Mouse (Mus musculus): Measurements from ENCODE around the gene Mtx3. TPM values are rescaled to one million over a fixed set of nuclear protein-coding genes. Genes with fewer than 3 reads are reported as not detected.
"Not testable (repeated sequence)": the region's sequence is repeated elsewhere in the genome, so short reads cannot be mapped to it uniquely, and the experiment has no call there.

Mtx3 gene
- 10 to 100 TPM; 28.3 to 31.3 TPM for total RNA-seq (2021)
- long read RNA-seq, partial matches to known transcripts: 6 of 6 reads
- long read RNA-seq, other reads (novel, unspliced or antisense): 0 of 6 reads

- peak; percentile 75 to 88 for DNase-seq (ENCODE audit: low spot score in 2 of 2)
These were observed at the start of gene Mtx3 for GRCm38 (mm10) chr13:92844586-92845221. Gene Mtx3, plus strand, starts transcription at chr13:92844760.

GRCm38 (mm10) chr13:92798830-92799229, 45.7 kb upstream of the Mtx3 start:
- no peak for DNase-seq (ENCODE audit: low spot score in 2 of 2)

- no peak for DNase-seq (ENCODE audit: low spot score in 2 of 2)
These were observed 45.1 kb upstream of the Mtx3 start for GRCm38 (mm10) chr13:92799306-92799925.

GRCm38 (mm10) chr13:92806785-92807184, 37.8 kb upstream of the Mtx3 start:
- DNase-seq (ENCODE audit: low spot score in 2 of 2): no peak

GRCm38 (mm10) chr13:92807849-92808248, 36.7 kb upstream of the Mtx3 start:
- no peak for DNase-seq (ENCODE audit: low spot score in 2 of 2)

GRCm38 (mm10) chr13:92810592-92810991, 34.0 kb upstream of the Mtx3 start:
- not testable (repeated sequence) for DNase-seq (ENCODE audit: low spot score in 2 of 2)

- DNase-seq (ENCODE audit: low spot score in 2 of 2): no peak
These were observed 28.2 kb upstream of the Mtx3 start for GRCm38 (mm10) chr13:92816329-92816728.

- no peak for DNase-seq (ENCODE audit: low spot score in 2 of 2)
These were observed 27.2 kb upstream of the Mtx3 start for GRCm38 (mm10) chr13:92817357-92817756.

GRCm38 (mm10) chr13:92828820-92829219, 15.7 kb upstream of the Mtx3 start:
- peak in 1 of 2 experiments; percentile 36 for DNase-seq (ENCODE audit: low spot score in 2 of 2)

GRCm38 (mm10) chr13:92833162-92833561, 11.4 kb upstream of the Mtx3 start:
- no peak for DNase-seq (ENCODE audit: low spot score in 2 of 2)

- DNase-seq (ENCODE audit: low spot score in 2 of 2): no peak
These were observed 1.9 kb downstream of the Mtx3 start for GRCm38 (mm10) chr13:92846438-92846837.

GRCm38 (mm10) chr13:92847336-92847735, 2.8 kb downstream of the Mtx3 start:
- no peak for DNase-seq (ENCODE audit: low spot score in 2 of 2)

GRCm38 (mm10) chr13:92848002-92848401, 3.4 kb downstream of the Mtx3 start:
- no peak for DNase-seq (ENCODE audit: low spot score in 2 of 2)

- DNase-seq (ENCODE audit: low spot score in 2 of 2): no peak
These were observed 11.3 kb downstream of the Mtx3 start for GRCm38 (mm10) chr13:92855901-92856300.

- no peak for DNase-seq (ENCODE audit: low spot score in 2 of 2)
These were observed 14.2 kb downstream of the Mtx3 start for GRCm38 (mm10) chr13:92858808-92859207.

GRCm38 (mm10) chr13:92859959-92860358, 15.4 kb downstream of the Mtx3 start:
- no peak for DNase-seq (ENCODE audit: low spot score in 2 of 2)

- DNase-seq (ENCODE audit: low spot score in 2 of 2): no peak
These were observed 20.8 kb downstream of the Mtx3 start for GRCm38 (mm10) chr13:92865358-92865757.

- DNase-seq (ENCODE audit: low spot score in 2 of 2): no peak
These were observed 22.1 kb downstream of the Mtx3 start for GRCm38 (mm10) chr13:92866680-92867079.

GRCm38 (mm10) chr13:92879514-92879913, 35.0 kb downstream of the Mtx3 start:
- DNase-seq (ENCODE audit: low spot score in 2 of 2): no peak

- no peak for DNase-seq (ENCODE audit: low spot score in 2 of 2)
These were observed 35.4 kb downstream of the Mtx3 start for GRCm38 (mm10) chr13:92879933-92880332.

GRCm38 (mm10) chr13:92880589-92880988, 36.0 kb downstream of the Mtx3 start:
- no peak for DNase-seq (ENCODE audit: low spot score in 2 of 2)

- DNase-seq (ENCODE audit: low spot score in 2 of 2): no peak
These were observed 37.9 kb downstream of the Mtx3 start for GRCm38 (mm10) chr13:92882271-92882985.

All from layer of hippocampus, adult 18-20 months (tissue).